Mouse (Mus musculus): Measurements from ENCODE around the gene Ldlrad3. TPM values are rescaled to one million over a fixed set of nuclear protein-coding genes. Genes with fewer than 3 reads are reported as not detected.

Gene Ldlrad3
- total RNA-seq, 1 experiment from 2014 or later: 10.2 TPM

- peak; percentile 24 to 53; a peak in 1 of 4 replicates for ATAC-seq (replicated peaks in 1 of 2; ENCODE audit: insufficient read depth in 1 of 2, low FRiP score in 2 of 2, low TSS enrichment in 1 of 2, low read depth in 1 of 2, poor library complexity in 2 of 2, severe bottlenecking in 2 of 2)
Observed at GRCm38 (mm10) chr2:102154771-102155211, 31.4 kb downstream of the Ldlrad3 start.

- ATAC-seq (replicated peaks in 1 of 2; ENCODE audit: insufficient read depth in 1 of 2, low FRiP score in 2 of 2, low TSS enrichment in 1 of 2, low read depth in 1 of 2, poor library complexity in 2 of 2, severe bottlenecking in 2 of 2): peak in 1 of 2 experiments; percentile 8; a peak in 1 of 4 replicates
Observed at GRCm38 (mm10) chr2:102154328-102154727, 31.9 kb downstream of the Ldlrad3 start.

GRCm38 (mm10) chr2:102153516-102153915 lies 32.7 kb downstream of the Ldlrad3 start:
- ATAC-seq (replicated peaks in 1 of 2; ENCODE audit: insufficient read depth in 1 of 2, low FRiP score in 2 of 2, low TSS enrichment in 1 of 2, low read depth in 1 of 2, poor library complexity in 2 of 2, severe bottlenecking in 2 of 2): no peak

- ATAC-seq (replicated peaks in 1 of 2; ENCODE audit: insufficient read depth in 1 of 2, low FRiP score in 2 of 2, low TSS enrichment in 1 of 2, low read depth in 1 of 2, poor library complexity in 2 of 2, severe bottlenecking in 2 of 2): no peak
Observed at GRCm38 (mm10) chr2:102152851-102153250, 33.3 kb downstream of the Ldlrad3 start.

- ATAC-seq (replicated peaks in 1 of 2; ENCODE audit: insufficient read depth in 1 of 2, low FRiP score in 2 of 2, low TSS enrichment in 1 of 2, low read depth in 1 of 2, poor library complexity in 2 of 2, severe bottlenecking in 2 of 2): no peak
Observed at GRCm38 (mm10) chr2:102149058-102149457, 37.1 kb downstream of the Ldlrad3 start.

GRCm38 (mm10) chr2:102148093-102148492 lies 38.1 kb downstream of the Ldlrad3 start:
- no peak for ATAC-seq (replicated peaks in 1 of 2; ENCODE audit: insufficient read depth in 1 of 2, low FRiP score in 2 of 2, low TSS enrichment in 1 of 2, low read depth in 1 of 2, poor library complexity in 2 of 2, severe bottlenecking in 2 of 2)

- no peak for ATAC-seq (replicated peaks in 1 of 2; ENCODE audit: insufficient read depth in 1 of 2, low FRiP score in 2 of 2, low TSS enrichment in 1 of 2, low read depth in 1 of 2, poor library complexity in 2 of 2, severe bottlenecking in 2 of 2)
Observed at GRCm38 (mm10) chr2:102147561-102147960, 38.6 kb downstream of the Ldlrad3 start.

- peak; percentile 61 to 75; a peak in 3 of 4 replicates for ATAC-seq (replicated peaks in 1 of 2; ENCODE audit: insufficient read depth in 1 of 2, low FRiP score in 2 of 2, low TSS enrichment in 1 of 2, low read depth in 1 of 2, poor library complexity in 2 of 2, severe bottlenecking in 2 of 2)
Observed at GRCm38 (mm10) chr2:102146386-102146785, 39.8 kb downstream of the Ldlrad3 start.

GRCm38 (mm10) chr2:102145036-102145435 lies 41.1 kb downstream of the Ldlrad3 start:
- ATAC-seq (replicated peaks in 1 of 2; ENCODE audit: insufficient read depth in 1 of 2, low FRiP score in 2 of 2, low TSS enrichment in 1 of 2, low read depth in 1 of 2, poor library complexity in 2 of 2, severe bottlenecking in 2 of 2): no peak

GRCm38 (mm10) chr2:102144311-102144710 lies 41.9 kb downstream of the Ldlrad3 start:
- no peak for ATAC-seq (replicated peaks in 1 of 2; ENCODE audit: insufficient read depth in 1 of 2, low FRiP score in 2 of 2, low TSS enrichment in 1 of 2, low read depth in 1 of 2, poor library complexity in 2 of 2, severe bottlenecking in 2 of 2)

- ATAC-seq (replicated peaks in 1 of 2; ENCODE audit: insufficient read depth in 1 of 2, low FRiP score in 2 of 2, low TSS enrichment in 1 of 2, low read depth in 1 of 2, poor library complexity in 2 of 2, severe bottlenecking in 2 of 2): no peak
Observed at GRCm38 (mm10) chr2:102142654-102143271, 43.4 kb downstream of the Ldlrad3 start.

GRCm38 (mm10) chr2:102142197-102142623 lies 44.0 kb downstream of the Ldlrad3 start:
- no peak for ATAC-seq (replicated peaks in 1 of 2; ENCODE audit: insufficient read depth in 1 of 2, low FRiP score in 2 of 2, low TSS enrichment in 1 of 2, low read depth in 1 of 2, poor library complexity in 2 of 2, severe bottlenecking in 2 of 2)

- no peak for ATAC-seq (replicated peaks in 1 of 2; ENCODE audit: insufficient read depth in 1 of 2, low FRiP score in 2 of 2, low TSS enrichment in 1 of 2, low read depth in 1 of 2, poor library complexity in 2 of 2, severe bottlenecking in 2 of 2)
Observed at GRCm38 (mm10) chr2:102141199-102141598, 45.0 kb downstream of the Ldlrad3 start.

GRCm38 (mm10) chr2:102137922-102138321 lies 48.3 kb downstream of the Ldlrad3 start:
- ATAC-seq (replicated peaks in 1 of 2; ENCODE audit: insufficient read depth in 1 of 2, low FRiP score in 2 of 2, low TSS enrichment in 1 of 2, low read depth in 1 of 2, poor library complexity in 2 of 2, severe bottlenecking in 2 of 2): no peak

GRCm38 (mm10) chr2:102136184-102136583 lies 50.0 kb downstream of the Ldlrad3 start:
- ATAC-seq (replicated peaks in 1 of 2; ENCODE audit: insufficient read depth in 1 of 2, low FRiP score in 2 of 2, low TSS enrichment in 1 of 2, low read depth in 1 of 2, poor library complexity in 2 of 2, severe bottlenecking in 2 of 2): peak; percentile 52 to 84; a peak in 3 of 4 replicates

- ATAC-seq (replicated peaks in 1 of 2; ENCODE audit: insufficient read depth in 1 of 2, low FRiP score in 2 of 2, low TSS enrichment in 1 of 2, low read depth in 1 of 2, poor library complexity in 2 of 2, severe bottlenecking in 2 of 2): no peak
Observed at GRCm38 (mm10) chr2:102134510-102135262, 51.5 kb downstream of the Ldlrad3 start.

GRCm38 (mm10) chr2:102132945-102133558 lies 53.1 kb downstream of the Ldlrad3 start:
- ATAC-seq (replicated peaks in 1 of 2; ENCODE audit: insufficient read depth in 1 of 2, low FRiP score in 2 of 2, low TSS enrichment in 1 of 2, low read depth in 1 of 2, poor library complexity in 2 of 2, severe bottlenecking in 2 of 2): no peak

GRCm38 (mm10) chr2:102130198-102130845 lies 55.9 kb downstream of the Ldlrad3 start:
- no peak for ATAC-seq (replicated peaks in 1 of 2; ENCODE audit: insufficient read depth in 1 of 2, low FRiP score in 2 of 2, low TSS enrichment in 1 of 2, low read depth in 1 of 2, poor library complexity in 2 of 2, severe bottlenecking in 2 of 2)
